Mouse (Mus musculus) thymus, adult 2 months (tissue): ENCODE results near the gene Cox6a1. TPM values are rescaled to one million over a fixed set of nuclear protein-coding genes. Genes with fewer than 3 reads are reported as not detected.

Experiments
- DNase-seq: peaks from one replicate; pipeline ENCODE4 v3.0.0; 2021
- H3K27ac ChIP-seq: fragments of 200-500 bp; 2 replicates; pipeline ENCODE4 v1.5.1; 2012; ENCODE audit warnings: low read length, control low read depth; ENCODE audit not compliant: control insufficient read depth, insufficient read depth
- H3K27me3 ChIP-seq: fragments of 200-500 bp; 2 replicates; pipeline ENCODE4 v1.6.1; 2012; ENCODE audit warnings: mild to moderate bottlenecking, low read length, moderate library complexity, mixed read lengths; ENCODE audit not compliant: control insufficient read depth, insufficient read depth
- H3K36me3 ChIP-seq: fragments of 200-500 bp; 2 replicates; pipeline ENCODE4 v1.6.1; 2012; ENCODE audit warnings: mild to moderate bottlenecking, low read length, moderate library complexity; ENCODE audit not compliant: control insufficient read depth, insufficient read depth
- H3K4me1 ChIP-seq: fragments of 200-500 bp; replicated peaks from 2 replicates; pipeline ENCODE4 v1.6.1; 2012; ENCODE audit warnings: low read length; ENCODE audit not compliant: control insufficient read depth, insufficient read depth
- H3K4me3 ChIP-seq: fragments of 200-500 bp; 2 replicates; pipeline ENCODE4 v1.5.1; 2012; ENCODE audit warnings: mild to moderate bottlenecking, low read length, control low read depth, moderate library complexity; ENCODE audit not compliant: control insufficient read depth, insufficient read depth
- CTCF ChIP-seq: fragments of 200-500 bp; IDR thresholded peaks from 2 replicates; pipeline ENCODE4 v1.5.1; 2012; ENCODE audit warnings: mild to moderate bottlenecking, control low read depth, low read length, moderate library complexity, borderline replicate concordance; ENCODE audit not compliant: control insufficient read depth, poor library complexity, insufficient read depth; ENCODE audit errors: extremely low read depth
- POLR2A ChIP-seq: fragments of 200-500 bp; IDR thresholded peaks from 2 replicates; pipeline ENCODE4 v1.6.1; 2012; ENCODE audit warnings: mild to moderate bottlenecking, low read length, control low read depth, moderate library complexity; ENCODE audit not compliant: control insufficient read depth, poor library complexity, insufficient read depth; ENCODE audit errors: extremely low read depth
- WGBS: fragments of 180-500 bp; shearing (Covaris S2); methylation state at CpG from one replicate; pipeline ENCODE4 v1.1.7; 2018; 5-methylcytosine and 5-hydroxymethylcytosine counted together
- polyA plus RNA-seq: library from polyadenylated mRNA; depleted of rRNA; stranded (reverse); fragments of >200 nt; gene quantifications from 2 replicates; pipeline ENCODE4 v1.2.3, GENCODE M21; 2012

Cox6a1 gene
- polyA plus RNA-seq, 1 experiment = 2,976 TPM

- TF ChIP-seq POLR2A = no peak
- 0 out of 2 replicates have a peak, but pooled peaks have one; percentile 16 for TF ChIP-seq CTCF
- H3K36me3 ChIP-seq = no peaks in the 10 kb centered on the region
- WGBS = 2% methylated on average over 22 of the region's 22 CpGs
- DNase-seq = peak; percentile 61
- peak overlapping the region; percentile 83 for H3K4me3 ChIP-seq
- peaks cover 22% of the 10 kb centered on the region for H3K4me1 ChIP-seq
- no peaks in the 10 kb centered on the region for H3K27me3 ChIP-seq
- peak overlapping the region; percentile 45; the same call in 1 of the 2 replicates for H3K27ac ChIP-seq
Measured at GRCm38 (mm10) chr5:115319004-115319940, 29.5 kb downstream of the Cox6a1 start.

GRCm38 (mm10) chr5:115317645-115318328 lies 31.0 kb downstream of the Cox6a1 start:
- peak; percentile 69 for DNase-seq
- Histone ChIP-seq H3K27me3 (no peaks in the 10 kb centered on the region), H3K36me3 (no peaks in the 10 kb centered on the region), H3K4me1 (peaks cover 22% of the 10 kb centered on the region), H3K4me3 (no peak overlapping the region), H3K27ac (peak overlapping the region; percentile 79)
- WGBS = 25% methylated on average over 10 of the region's 10 CpGs
- TF ChIP-seq CTCF (no peak), POLR2A (no peak)

DNA sequence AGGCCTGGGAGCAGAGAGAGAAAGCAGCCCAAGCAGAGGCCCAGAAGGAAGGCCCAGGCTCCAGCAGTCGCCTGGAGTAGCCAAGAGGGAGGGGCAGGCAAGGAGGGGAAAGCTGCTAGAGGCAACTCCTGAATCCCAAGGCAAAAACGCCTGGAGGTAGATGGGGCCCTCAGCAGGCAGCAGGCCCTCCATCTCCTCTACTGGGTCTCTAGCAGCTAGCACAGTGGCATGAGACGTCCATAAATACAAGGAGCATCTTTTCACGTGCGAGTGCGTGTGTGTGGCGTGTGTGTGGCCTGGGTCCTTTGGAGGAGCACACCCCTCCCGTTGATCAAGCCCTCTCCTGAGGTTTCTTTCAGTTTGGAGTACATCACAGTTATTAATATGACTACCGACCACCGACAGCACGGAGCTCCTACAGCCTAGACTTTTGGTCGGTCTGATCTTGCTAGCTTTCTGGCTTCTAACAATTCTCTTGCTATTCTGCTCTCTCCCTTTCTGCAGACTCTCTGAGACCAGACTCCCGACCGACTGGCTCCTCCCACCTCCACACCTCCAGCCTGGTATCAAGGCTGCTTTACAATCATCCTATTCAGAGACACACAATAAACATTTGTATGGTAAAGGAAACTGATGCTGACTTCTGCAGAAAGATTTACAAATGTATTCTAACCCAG lies 31.7 kb downstream of the Cox6a1 start:
- Histone ChIP-seq H3K4me3 (no peak overlapping the region), H3K36me3 (no peaks in the 10 kb centered on the region), H3K27ac (peak overlapping the region; percentile 63), H3K4me1 (peaks cover 22% of the 10 kb centered on the region), H3K27me3 (no peaks in the 10 kb centered on the region)
- DNase-seq = no peak
- no peak for TF ChIP-seq CTCF
- no peak for TF ChIP-seq POLR2A
- WGBS = 63% methylated on average over 14 of the region's 14 CpGs

GRCm38 (mm10) chr5:115313668-115313943 lies 35.2 kb downstream of the Cox6a1 start:
- no peaks in the 10 kb centered on the region for H3K27me3 ChIP-seq
- WGBS = 65% methylated on average over 5 of the region's 5 CpGs
- H3K4me3 ChIP-seq = no peak overlapping the region
- H3K36me3 ChIP-seq = no peaks in the 10 kb centered on the region
- TF ChIP-seq CTCF (no peak), POLR2A (no peak)
- peaks cover 14% of the 10 kb centered on the region for H3K4me1 ChIP-seq
- H3K27ac ChIP-seq = no peak overlapping the region
- DNase-seq = no peak

- H3K4me1 ChIP-seq = peaks cover 11% of the 10 kb centered on the region
- TF ChIP-seq POLR2A = no peak
- TF ChIP-seq CTCF = no peak
- H3K27me3 ChIP-seq = no peaks in the 10 kb centered on the region
- 67% methylated on average over 10 of the region's 10 CpGs for WGBS
- no peak overlapping the region for H3K4me3 ChIP-seq
- no peaks in the 10 kb centered on the region for H3K36me3 ChIP-seq
- H3K27ac ChIP-seq = no peak overlapping the region
- DNase-seq = no peak
Measured at GRCm38 (mm10) chr5:115312816-115313667, 35.7 kb downstream of the Cox6a1 start.
